Mouse (Mus musculus) ES-Bruce4 (cell line): ENCODE results near the gene Fhl2. TPM values are rescaled to one million over a fixed set of nuclear protein-coding genes. Genes with fewer than 3 reads are reported as not detected.

Experiments used
- H3K27ac ChIP-seq: 2 replicates; pipeline ENCODE4 v1.5.1; 2012; ENCODE audit warnings: low read length, inconsistent platforms; ENCODE audit not compliant: insufficient read depth
- H3K27me3 ChIP-seq: 2 replicates; pipeline ENCODE4 v1.6.1; 2012; ENCODE audit warnings: mild to moderate bottlenecking, low read length, inconsistent platforms; ENCODE audit not compliant: control insufficient read depth, poor library complexity, insufficient read depth, severe bottlenecking
- H3K36me3 ChIP-seq: 2 replicates; pipeline ENCODE4 v1.6.1; 2012; ENCODE audit warnings: inconsistent platforms, mild to moderate bottlenecking, low read length, moderate library complexity; ENCODE audit not compliant: control insufficient read depth, poor library complexity, insufficient read depth, severe bottlenecking
- H3K4me1 ChIP-seq: one replicate; pipeline ENCODE4 v1.8.1; 2011; ENCODE audit warnings: low read length; ENCODE audit not compliant: control insufficient read depth, insufficient read depth
- H3K4me3 ChIP-seq: 2 replicates; pipeline ENCODE4 v1.5.1; 2011; ENCODE audit warnings: low read depth, mild to moderate bottlenecking, low read length
- H3K9ac ChIP-seq: 2 replicates; pipeline ENCODE4 v1.6.1; 2012; ENCODE audit warnings: low read depth, mild to moderate bottlenecking, inconsistent platforms; ENCODE audit not compliant: poor library complexity, severe bottlenecking
- H3K9me3 ChIP-seq: replicated peaks from 2 replicates; pipeline ENCODE4 v1.6.1; 2012; ENCODE audit warnings: mild to moderate bottlenecking, low read length, inconsistent platforms; ENCODE audit not compliant: control insufficient read depth, poor library complexity, insufficient read depth, severe bottlenecking
- CTCF ChIP-seq: IDR thresholded peaks from one replicate; pipeline ENCODE4 v1.8.1; 2011; ENCODE audit warnings: low read depth, low read length
- EP300 ChIP-seq: IDR thresholded peaks from 2 replicates; pipeline ENCODE4 v1.6.1; 2011; ENCODE audit warnings: low read depth, low read length; ENCODE audit not compliant: insufficient read depth
- POLR2A ChIP-seq: IDR thresholded peaks from one replicate; pipeline ENCODE4 v1.8.1; 2011; ENCODE audit warnings: low read length; ENCODE audit not compliant: insufficient read depth
- polyA plus RNA-seq: library from polyadenylated mRNA; stranded (reverse); fragments of >200 nt; gene quantifications from 2 replicates; pipeline ENCODE4 v1.2.4, GENCODE M21; 2011; ENCODE audit warnings: low read depth; ENCODE audit not compliant: missing spikeins, insufficient read depth, insufficient read length

The Fhl2 gene
- polyA plus RNA-seq, 1 experiment = 11.6 TPM

- Histone ChIP-seq H3K9ac (peak overlapping the region; percentile 30), H3K9me3 (no peaks in the 10 kb centered on the region), H3K27ac (no peak overlapping the region), H3K27me3 (peaks cover 5% of the 10 kb centered on the region), H3K36me3 (no peaks in the 10 kb centered on the region), H3K4me3 (peak overlapping the region; percentile 76), H3K4me1 (no peaks in the 10 kb centered on the region)
- no peak for TF ChIP-seq CTCF
- no peak for TF ChIP-seq POLR2A
- no peak for TF ChIP-seq EP300
Measured at GRCm38 (mm10) chr1:43163467-43164418, 33.0 kb downstream of the Fhl2 start.

- TF ChIP-seq CTCF = no peak
- no peak for TF ChIP-seq POLR2A
- no peak for TF ChIP-seq EP300
- H3K36me3 ChIP-seq = no peaks in the 10 kb centered on the region
- no peaks in the 10 kb centered on the region for H3K4me1 ChIP-seq
- peak overlapping the region; percentile 30; the same call in 1 of the 2 replicates for H3K9ac ChIP-seq
- H3K27me3 ChIP-seq = peaks cover 5% of the 10 kb centered on the region
- H3K4me3 ChIP-seq = peak overlapping the region; percentile 76
- H3K27ac ChIP-seq = no peak overlapping the region
- no peaks in the 10 kb centered on the region for H3K9me3 ChIP-seq
Measured at GRCm38 (mm10) chr1:43163084-43163466, 33.7 kb downstream of the Fhl2 start.

GRCm38 (mm10) chr1:43162394-43162793 lies 34.4 kb downstream of the Fhl2 start:
- Histone ChIP-seq H3K4me1 (no peaks in the 10 kb centered on the region), H3K4me3 (no peak overlapping the region), H3K9me3 (no peaks in the 10 kb centered on the region), H3K36me3 (no peaks in the 10 kb centered on the region), H3K9ac (no peak overlapping the region), H3K27me3 (peaks cover 5% of the 10 kb centered on the region), H3K27ac (no peak overlapping the region)
- no peak for TF ChIP-seq CTCF
- TF ChIP-seq EP300 = no peak
- TF ChIP-seq POLR2A = no peak

GRCm38 (mm10) chr1:43159429-43159828 lies 37.4 kb downstream of the Fhl2 start:
- peaks cover 5% of the 10 kb centered on the region for H3K27me3 ChIP-seq
- no peaks in the 10 kb centered on the region for H3K36me3 ChIP-seq
- no peak overlapping the region for H3K27ac ChIP-seq
- H3K9ac ChIP-seq = no peak overlapping the region
- no peaks in the 10 kb centered on the region for H3K4me1 ChIP-seq
- H3K4me3 ChIP-seq = no peak overlapping the region
- TF ChIP-seq CTCF = no peak
- TF ChIP-seq POLR2A = no peak
- TF ChIP-seq EP300 = no peak
- no peaks in the 10 kb centered on the region for H3K9me3 ChIP-seq

- no peak overlapping the region for H3K4me3 ChIP-seq
- H3K27ac ChIP-seq = no peak overlapping the region
- H3K36me3 ChIP-seq = no peaks in the 10 kb centered on the region
- TF ChIP-seq CTCF (no peak), POLR2A (no peak), EP300 (no peak)
- H3K4me1 ChIP-seq = no peaks in the 10 kb centered on the region
- H3K9ac ChIP-seq = no peak overlapping the region
- H3K9me3 ChIP-seq = no peaks in the 10 kb centered on the region
- H3K27me3 ChIP-seq = peaks cover under 1% of the 10 kb centered on the region; the same call in 1 of the 2 replicates
Measured at GRCm38 (mm10) chr1:43157907-43158306, 38.9 kb downstream of the Fhl2 start.

GRCm38 (mm10) chr1:43154491-43154890 lies 42.3 kb downstream of the Fhl2 start:
- H3K27ac ChIP-seq = no peak overlapping the region
- no peak overlapping the region for H3K9ac ChIP-seq
- no peaks in the 10 kb centered on the region for H3K9me3 ChIP-seq
- H3K4me1 ChIP-seq = no peaks in the 10 kb centered on the region
- TF ChIP-seq CTCF (no peak), POLR2A (no peak), EP300 (no peak)
- H3K4me3 ChIP-seq = no peak overlapping the region
- no peaks in the 10 kb centered on the region for H3K36me3 ChIP-seq
- H3K27me3 ChIP-seq = no peaks in the 10 kb centered on the region
